Mouse (Mus musculus): Measurements from ENCODE around the gene Ppp1r12b.

DNA sequence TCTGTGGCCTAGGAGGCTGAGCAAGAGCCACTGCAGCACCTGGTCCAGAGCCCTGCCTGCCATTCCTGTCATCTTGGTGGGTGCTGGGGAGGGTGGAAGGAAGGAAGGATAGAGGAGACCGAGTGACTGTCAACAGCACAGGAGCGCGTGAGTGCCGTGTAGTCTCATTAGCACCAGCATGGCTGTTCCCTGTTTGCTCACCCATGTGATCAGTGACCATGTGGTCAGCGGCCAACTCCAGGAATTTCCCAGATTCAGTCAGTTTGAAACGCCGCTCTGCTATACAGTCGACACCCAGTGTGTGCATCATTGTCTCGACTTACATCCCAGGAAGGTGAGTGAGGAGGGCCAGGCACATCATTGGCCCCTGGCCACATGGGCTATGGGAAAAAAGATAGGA is 218.3 kb downstream of the Ppp1r12b start:
- TF ChIP-seq CTCF (IDR thresholded peaks at IDR 0.05; ENCODE audit: extremely low read depth, insufficient read length, insufficient replicate concordance, low read depth, low read length), result no peak
- no peak for TF ChIP-seq POLR2A (IDR thresholded peaks at IDR 0.05; ENCODE audit: low read depth, low read length)
